Mouse (Mus musculus) spleen, adult 2 months (tissue): Measurements from ENCODE around the gene Cass4.

Source experiments
- CTCF ChIP-seq: fragments of 200-500 bp; IDR thresholded peaks from 2 replicates; pipeline ENCODE4 v1.5.1; 2011; ENCODE audit warnings: mild to moderate bottlenecking, inconsistent platforms; ENCODE audit not compliant: insufficient read depth, insufficient read length, insufficient replicate concordance; ENCODE audit errors: extremely low read depth
- POLR2A ChIP-seq: fragments of 200-500 bp; IDR thresholded peaks from 2 replicates; pipeline ENCODE4 v1.6.1; 2011; ENCODE audit warnings: low read depth, low read length, inconsistent platforms

- TF ChIP-seq POLR2A (no peak), CTCF (no peak)
Measured at GRCm38 (mm10) chr2:172344669-172345068, 48.9 kb upstream of the Cass4 start.
